Mouse (Mus musculus): Measurements from ENCODE around the gene Slc26a11.

DNA sequence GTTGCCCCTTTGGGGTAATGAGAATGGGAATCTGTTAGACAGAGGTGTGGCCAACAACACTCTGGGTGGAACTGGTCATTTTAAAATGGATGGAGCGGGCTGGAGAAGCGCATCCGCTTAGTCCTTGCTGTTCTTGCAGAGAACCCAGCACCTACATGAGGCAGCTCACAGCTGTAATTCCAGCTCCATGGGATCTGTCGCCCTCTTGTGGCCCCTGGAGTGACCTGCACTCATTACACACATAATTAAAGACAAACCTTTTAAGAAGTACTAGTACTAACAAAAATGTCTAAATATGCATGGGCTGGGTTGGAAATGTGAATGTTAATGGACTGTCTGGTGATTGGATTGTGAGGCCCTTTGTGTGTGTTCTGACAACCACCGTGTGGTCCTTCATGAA lies 49.3 kb downstream of the Slc26a11 start:
- TF ChIP-seq CTCF (IDR thresholded peaks at IDR 0.05; ENCODE audit: borderline replicate concordance, control insufficient read depth, extremely low read depth, insufficient read depth, low read length, poor library complexity) (peak; percentile 71; the same call in 1 of the 2 replicates), POLR2A (IDR thresholded peaks at IDR 0.05; ENCODE audit: control insufficient read depth, extremely low read depth, insufficient read depth, low read length, poor library complexity) (no peak)

Data from thymus, adult 2 months (tissue).